Mouse (Mus musculus) activated CD4-positive, CD25-positive, alpha-beta regulatory T cell (primary cell): ENCODE results near the gene Acbd3. TPM values are rescaled to one million over a fixed set of nuclear protein-coding genes. Genes with fewer than 3 reads are reported as not detected.

Experiments
- polyA plus RNA-seq, 2 experiments: library from polyadenylated mRNA; unstranded; fragments of 100-300 nt; shearing (Covaris generic); gene quantifications; one replicate each; pipeline ENCODE4 v1.2.1; 2017

Gene Acbd3
- polyA plus RNA-seq = 10 to 100 TPM; 36.8 to 42.3 TPM

DNA sequence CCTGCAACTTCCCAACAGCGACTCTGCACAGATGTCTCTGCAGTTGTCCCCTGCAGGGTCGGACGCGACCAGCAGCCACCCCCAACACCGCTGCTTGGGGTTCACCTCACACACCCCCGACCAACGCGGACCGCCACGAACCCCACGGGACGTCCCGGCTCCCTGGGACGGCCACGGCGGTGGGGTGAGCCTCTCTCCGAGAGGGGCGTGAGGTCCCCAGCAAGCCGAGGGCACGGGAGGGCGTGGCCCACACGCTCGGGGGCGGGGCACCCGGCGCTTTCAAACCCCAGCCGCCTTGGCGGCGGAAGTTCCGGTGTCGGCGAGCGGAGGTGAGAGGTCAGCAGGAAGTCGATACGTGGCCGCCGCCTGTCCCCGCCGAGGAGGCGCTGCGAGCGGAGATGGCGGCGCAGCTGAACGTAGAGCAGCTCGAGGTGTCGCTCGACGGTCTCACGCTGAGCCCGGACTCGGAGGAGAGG is at the start of gene Acbd3:
TSS of gene Acbd3 (plus strand) at position 340 of the 476 bp plus-strand sequence.

DNA sequence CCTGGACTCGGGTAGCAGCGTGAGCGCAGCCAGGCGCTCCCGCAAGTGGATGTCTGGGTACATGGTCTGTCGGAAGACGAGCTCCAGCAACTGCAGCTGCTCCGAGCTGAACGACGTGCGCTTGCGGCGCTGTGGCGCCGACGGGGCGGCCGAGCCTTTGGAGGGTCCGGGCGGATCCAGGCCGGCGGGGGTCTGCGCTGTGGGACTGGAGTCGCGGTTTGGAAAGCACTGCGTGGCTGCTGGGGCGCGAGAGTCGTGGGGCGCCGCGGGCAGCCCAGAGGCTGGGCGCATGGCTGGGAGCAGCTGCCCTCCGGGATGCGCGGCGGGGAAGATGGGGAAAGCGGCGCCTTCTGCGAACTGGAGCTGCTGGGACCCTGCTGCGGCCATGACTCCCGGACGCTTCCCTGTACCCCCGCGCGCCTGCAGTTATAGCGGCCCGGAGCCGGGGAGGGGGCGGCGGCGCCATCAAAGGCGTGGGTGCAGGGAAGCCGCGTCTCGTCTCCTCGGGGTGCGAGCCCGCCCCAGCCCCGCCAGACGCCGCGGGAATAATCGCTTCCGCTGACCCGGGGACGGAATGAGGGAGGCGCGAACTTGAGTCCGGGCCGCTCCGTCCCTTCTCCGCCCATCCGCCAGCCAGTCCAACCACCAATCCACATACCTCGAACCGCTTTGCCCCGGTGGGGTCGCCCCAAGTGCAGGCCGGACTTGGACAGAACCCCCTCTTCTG is 29.1 kb upstream of the Acbd3 start, which contains the start of gene Mixl1:
TSS of gene Mixl1 (minus strand) at position 409 of the 727 bp plus-strand sequence.

Other genes with a start within 250 kb of the Acbd3 start
- not detected for gene Stum, start 242.5 kb upstream of the Acbd3 start, polyA plus RNA-seq
- gene Parp1, start 157.1 kb upstream of the Acbd3 start, polyA plus RNA-seq = 10 to 100 TPM; 53.9 to 70.0 TPM
- gene Lin9, start 84.9 kb upstream of the Acbd3 start, polyA plus RNA-seq = 10 to 100 TPM; 15.9 to 18.7 TPM
- gene Mixl1, start 29.0 kb upstream of the Acbd3 start, polyA plus RNA-seq = under 1 TPM in 1 of 2 experiments, not detected in 1; 0.29 TPM
- 1,000 to 10,000 TPM; 1,310 to 1,629 TPM for gene H3f3a, start 87.9 kb downstream of the Acbd3 start, polyA plus RNA-seq
- 10 to 100 TPM; 38.8 to 43.6 TPM for gene Sde2, start 125.1 kb downstream of the Acbd3 start, polyA plus RNA-seq
- gene Lefty2, start 167.1 kb downstream of the Acbd3 start, polyA plus RNA-seq = not detected
- gene Pycr2, start 178.2 kb downstream of the Acbd3 start, polyA plus RNA-seq = 10 to 100 TPM; 69.6 to 97.1 TPM
- gene Lefty1, start 209.0 kb downstream of the Acbd3 start, polyA plus RNA-seq = under 1 TPM in 1 of 2 experiments, not detected in 1; 0.88 TPM
- 10 to 100 TPM; 21.7 to 42.5 TPM for gene Tmem63a, start 216.3 kb downstream of the Acbd3 start, polyA plus RNA-seq